Mouse (Mus musculus): ENCODE measurements at regions not wholly inside any gene's neighbourhood (a gene's known extent, or its start where the extent isn't known, plus 50 kb on each side); places are given as distances from the start of the nearest gene placed in this dataset.

DNA sequence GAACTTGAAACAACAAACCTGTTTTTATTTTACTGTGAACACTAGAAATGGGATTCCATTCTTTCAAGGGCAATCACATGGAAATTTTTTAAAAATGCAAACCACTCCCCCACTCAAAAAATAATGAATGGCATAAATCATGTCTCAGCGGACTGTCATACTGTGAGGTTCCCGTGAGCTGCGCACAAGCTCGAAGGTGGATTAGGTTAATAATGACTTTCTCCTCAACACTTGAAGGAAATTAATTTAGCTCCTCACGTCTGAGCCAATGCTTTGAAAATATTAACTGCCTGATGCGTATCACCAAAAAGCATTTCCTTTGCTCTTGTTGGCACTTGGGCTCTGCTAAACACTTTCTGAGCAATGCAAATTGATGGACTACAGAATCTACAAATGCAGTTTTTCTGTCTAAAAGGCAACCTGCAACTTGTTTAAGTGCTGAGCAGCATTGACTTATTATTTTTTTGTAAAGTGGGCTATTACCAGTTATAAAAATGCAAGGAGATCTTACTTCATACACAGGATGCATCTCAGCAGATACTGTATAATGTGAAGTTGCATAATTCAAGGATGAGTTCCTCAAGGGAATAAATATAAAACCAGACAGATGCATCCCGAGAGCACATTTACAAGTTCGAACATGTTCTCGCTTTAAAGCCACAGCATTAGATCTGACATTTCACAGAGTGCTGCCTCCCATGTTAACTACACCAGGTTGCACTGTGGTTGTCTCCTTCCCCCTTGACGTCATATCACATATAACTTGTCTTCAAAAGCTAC, 282.4 kb downstream of the Cdh20 start:
- WGBS = 89% methylated on average over 10 of the region's 10 CpGs
- H3K27ac ChIP-seq (ENCODE audit: insufficient read depth, low read depth, low read length) = no peak overlapping the region
- no peaks in the 10 kb centered on the region for H3K36me3 ChIP-seq (ENCODE audit: control insufficient read depth, insufficient read depth, low read length)
- no peaks in the 10 kb centered on the region for H3K4me1 ChIP-seq (ENCODE audit: control insufficient read depth, insufficient read depth, insufficient read length, low read length)
- H3K4me3 ChIP-seq (ENCODE audit: low read depth, low read length) = no peak overlapping the region
- TF ChIP-seq POLR2A (IDR thresholded peaks at IDR 0.05; ENCODE audit: low read depth, low read length) = no peak
- TF ChIP-seq CTCF (IDR thresholded peaks at IDR 0.05; ENCODE audit: extremely low read depth, insufficient read length, insufficient replicate concordance, low read depth, low read length) = no peak
- H3K27me3 ChIP-seq (ENCODE audit: control insufficient read depth, insufficient read depth, low read length) = no peaks in the 10 kb centered on the region
